Mouse (Mus musculus): Measurements from ENCODE around the gene Fam50a. TPM values are rescaled to one million over a fixed set of nuclear protein-coding genes. Genes with fewer than 3 reads are reported as not detected.
A peak's percentile ranks its signal among the peaks of the same experiment; 100 is the strongest.

Gene Fam50a
- polyA plus RNA-seq (2011; ENCODE audit: insufficient read depth, insufficient read length, low replicate concordance, missing spikeins), result 38.8 and 61.0 TPM in 2 replicates

GRCm38 (mm10) chrX:74312540-74313464 lies at the start of gene Fam50a:
Gene Fam50a, plus strand, starts transcription at chrX:74313033.
- no peak for TF ChIP-seq CTCF (IDR thresholded peaks at IDR 0.05; ENCODE audit: control insufficient read depth, insufficient read depth, low read length)
- peak; percentile 56; the same call in 1 of the 2 replicates for TF ChIP-seq POLR2A (IDR thresholded peaks at IDR 0.05; ENCODE audit: borderline replicate concordance, control insufficient read depth, low read depth, low read length)
- WGBS, result 14% methylated on average over 53 of the region's 59 CpGs

GRCm38 (mm10) chrX:74269736-74270061 lies 43.1 kb upstream of the Fam50a start:
- 33% methylated on average over 3 of the region's 3 CpGs for WGBS
- Histone ChIP-seq H3K4me3 (replicated peaks; ENCODE audit: control insufficient read depth, low read depth, low read length) (peak overlapping the region; percentile 63), H3K27ac (ENCODE audit: control insufficient read depth, insufficient read depth, low read depth, low read length, poor library complexity) (peak overlapping the region; percentile 72), H3K4me1 (ENCODE audit: control insufficient read depth, insufficient read depth, low read length) (no peaks in the 10 kb centered on the region; the same call in 1 of the 2 replicates)
- TF ChIP-seq CTCF (IDR thresholded peaks at IDR 0.05; ENCODE audit: control insufficient read depth, insufficient read depth, low read length) (no peak), POLR2A (IDR thresholded peaks at IDR 0.05; ENCODE audit: borderline replicate concordance, control insufficient read depth, low read depth, low read length) (no peak)

More at GRCm38 (mm10) chrX:74312540-74313464, at the start of gene Fam50a:
- Histone ChIP-seq H3K4me1 (ENCODE audit: control insufficient read depth, insufficient read depth, low read length) (no peaks in the 10 kb centered on the region), H3K27ac (ENCODE audit: control insufficient read depth, insufficient read depth, low read depth, low read length, poor library complexity) (peak within 1 kb of the TSS; percentile 90), H3K4me3 (replicated peaks; ENCODE audit: control insufficient read depth, low read depth, low read length) (peak within 1 kb of the TSS; percentile 89)

GRCm38 (mm10) chrX:74270062-74270901 lies 42.6 kb upstream of the Fam50a start, which contains the start of gene Rpl10:
Gene Rpl10, plus strand, starts transcription at chrX:74270812.
- no peaks in the 10 kb centered on the region; the same call in 1 of the 2 replicates for H3K4me1 ChIP-seq (ENCODE audit: control insufficient read depth, insufficient read depth, low read length)
- WGBS, result 15% methylated on average over 42 of the region's 42 CpGs
- H3K4me3 ChIP-seq (replicated peaks; ENCODE audit: control insufficient read depth, low read depth, low read length), result peak within 1 kb of the TSS; percentile 74
- H3K27ac ChIP-seq (ENCODE audit: control insufficient read depth, insufficient read depth, low read depth, low read length, poor library complexity), result peak within 1 kb of the TSS; percentile 72
- TF ChIP-seq CTCF (IDR thresholded peaks at IDR 0.05; ENCODE audit: control insufficient read depth, insufficient read depth, low read length) (0 out of 2 replicates have a peak, but pooled peaks have one; percentile 8), POLR2A (IDR thresholded peaks at IDR 0.05; ENCODE audit: borderline replicate concordance, control insufficient read depth, low read depth, low read length) (no peak)

- Histone ChIP-seq H3K4me3 (replicated peaks; ENCODE audit: control insufficient read depth, low read depth, low read length) (peak overlapping the region; percentile 74), H3K27ac (ENCODE audit: control insufficient read depth, insufficient read depth, low read depth, low read length, poor library complexity) (peak overlapping the region; percentile 53), H3K4me1 (ENCODE audit: control insufficient read depth, insufficient read depth, low read length) (no peaks in the 10 kb centered on the region; the same call in 1 of the 2 replicates)
- 8% methylated on average over 27 of the region's 27 CpGs for WGBS
- TF ChIP-seq POLR2A (IDR thresholded peaks at IDR 0.05; ENCODE audit: borderline replicate concordance, control insufficient read depth, low read depth, low read length), result no peak
- no peak for TF ChIP-seq CTCF (IDR thresholded peaks at IDR 0.05; ENCODE audit: control insufficient read depth, insufficient read depth, low read length)
These were observed 41.8 kb upstream of the Fam50a start for GRCm38 (mm10) chrX:74270902-74271551.

- TF ChIP-seq POLR2A (IDR thresholded peaks at IDR 0.05; ENCODE audit: borderline replicate concordance, control insufficient read depth, low read depth, low read length) (no peak), CTCF (IDR thresholded peaks at IDR 0.05; ENCODE audit: control insufficient read depth, insufficient read depth, low read length) (no peak)
- WGBS, result 24% methylated on average over 10 of the region's 10 CpGs
- Histone ChIP-seq H3K4me3 (replicated peaks; ENCODE audit: control insufficient read depth, low read depth, low read length) (no peak overlapping the region), H3K27ac (ENCODE audit: control insufficient read depth, insufficient read depth, low read depth, low read length, poor library complexity) (no peak overlapping the region), H3K4me1 (ENCODE audit: control insufficient read depth, insufficient read depth, low read length) (no peaks in the 10 kb centered on the region; the same call in 1 of the 2 replicates)
These were observed 39.2 kb upstream of the Fam50a start for GRCm38 (mm10) chrX:74273422-74274322.

GRCm38 (mm10) chrX:74277916-74278315 lies 34.9 kb upstream of the Fam50a start:
- TF ChIP-seq POLR2A (IDR thresholded peaks at IDR 0.05; ENCODE audit: borderline replicate concordance, control insufficient read depth, low read depth, low read length) (no peak), CTCF (IDR thresholded peaks at IDR 0.05; ENCODE audit: control insufficient read depth, insufficient read depth, low read length) (no peak)
- WGBS, result 38% methylated on average over 8 of the region's 8 CpGs
- no peak overlapping the region for H3K27ac ChIP-seq (ENCODE audit: control insufficient read depth, insufficient read depth, low read depth, low read length, poor library complexity)
- no peak overlapping the region for H3K4me3 ChIP-seq (replicated peaks; ENCODE audit: control insufficient read depth, low read depth, low read length)
- H3K4me1 ChIP-seq (ENCODE audit: control insufficient read depth, insufficient read depth, low read length), result no peaks in the 10 kb centered on the region; the same call in 1 of the 2 replicates

Measured in bone marrow, adult 2 months (tissue).